Mouse (Mus musculus) thymus, adult 2 months (tissue): Measurements from ENCODE around the gene Tcf19.

Experiments used
- CTCF ChIP-seq: fragments of 200-500 bp; IDR thresholded peaks from 2 replicates; pipeline ENCODE4 v1.5.1; 2012; ENCODE audit warnings: mild to moderate bottlenecking, control low read depth, low read length, moderate library complexity, borderline replicate concordance; ENCODE audit not compliant: control insufficient read depth, poor library complexity, insufficient read depth; ENCODE audit errors: extremely low read depth
- POLR2A ChIP-seq: fragments of 200-500 bp; IDR thresholded peaks from 2 replicates; pipeline ENCODE4 v1.6.1; 2012; ENCODE audit warnings: mild to moderate bottlenecking, low read length, control low read depth, moderate library complexity; ENCODE audit not compliant: control insufficient read depth, poor library complexity, insufficient read depth; ENCODE audit errors: extremely low read depth

GRCm38 (mm10) chr17:35485702-35486101, 30.9 kb downstream of the Tcf19 start:
- TF ChIP-seq CTCF (no peak), POLR2A (no peak)
